Mouse (Mus musculus) ES-CJ7 (cell line): Measurements from ENCODE around the gene Pcna.
"Not testable (repeated sequence)": the region's sequence is repeated elsewhere in the genome, so short reads cannot be mapped to it uniquely, and the experiment has no call there.

Source experiments
- DNase-seq: peaks from one replicate; pipeline ENCODE4 v3.0.0; 2011; ENCODE audit warnings: low read depth, low spot score

The Pcna gene

GRCm38 (mm10) chr2:132252542-132253528 is at the start of gene Pcna:
TSS of gene Pcna (minus strand) at chr2:132253314.
- DNase-seq, result peak; percentile 98

GRCm38 (mm10) chr2:132301436-132301835 is 48.3 kb upstream of the Pcna start:
- no peak for DNase-seq

- no peak for DNase-seq
Measured at GRCm38 (mm10) chr2:132298250-132298649, 45.1 kb upstream of the Pcna start.

GRCm38 (mm10) chr2:132293694-132294450 is 40.8 kb upstream of the Pcna start:
- no peak for DNase-seq

- DNase-seq, result no peak
Measured at GRCm38 (mm10) chr2:132292083-132292482, 39.0 kb upstream of the Pcna start.

GRCm38 (mm10) chr2:132291265-132291664 is 38.2 kb upstream of the Pcna start:
- DNase-seq, result no peak

- no peak for DNase-seq
Measured at GRCm38 (mm10) chr2:132290808-132291207, 37.7 kb upstream of the Pcna start.

GRCm38 (mm10) chr2:132289213-132289612 is 36.1 kb upstream of the Pcna start:
- DNase-seq, result not testable (repeated sequence)

GRCm38 (mm10) chr2:132286376-132287076 is 33.4 kb upstream of the Pcna start:
- DNase-seq, result peak; percentile 87

GRCm38 (mm10) chr2:132285722-132286121 is 32.6 kb upstream of the Pcna start:
- DNase-seq, result not testable (repeated sequence)

- no peak for DNase-seq
Measured at GRCm38 (mm10) chr2:132284492-132285139, 31.5 kb upstream of the Pcna start.

- DNase-seq, result peak; percentile 60
Measured at GRCm38 (mm10) chr2:132283236-132284070, 30.3 kb upstream of the Pcna start.

GRCm38 (mm10) chr2:132282453-132283174 is 29.5 kb upstream of the Pcna start:
- peak; percentile 36 for DNase-seq

GRCm38 (mm10) chr2:132281560-132282452 is 28.7 kb upstream of the Pcna start:
- DNase-seq, result no peak

- DNase-seq, result no peak
Measured at GRCm38 (mm10) chr2:132280518-132281120, 27.5 kb upstream of the Pcna start.

GRCm38 (mm10) chr2:132279978-132280377 is 26.9 kb upstream of the Pcna start:
- no peak for DNase-seq

GRCm38 (mm10) chr2:132279336-132279882 is 26.3 kb upstream of the Pcna start:
- DNase-seq, result no peak

- DNase-seq, result no peak
Measured at GRCm38 (mm10) chr2:132278273-132278853, 25.2 kb upstream of the Pcna start.
